Mouse (Mus musculus): ENCODE results near the gene Phactr4.

Phactr4 gene

GRCm38 (mm10) chr4:132329115-132329834 is 93.0 kb downstream of the Phactr4 start, which contains the start of gene Trnau1ap:
Gene Trnau1ap (minus strand): TSS chr4:132329538.
- peak; percentile 94 to 96 for DNase-seq

GRCm38 (mm10) chr4:132328391-132328982 is 93.8 kb downstream of the Phactr4 start:
- no peak for DNase-seq

- no peak for DNase-seq
These were observed 95.8 kb downstream of the Phactr4 start for GRCm38 (mm10) chr4:132326481-132326880.

- DNase-seq = peak in 1 of 2 experiments; percentile 45
These were observed 106.6 kb downstream of the Phactr4 start for GRCm38 (mm10) chr4:132315711-132316110.

- DNase-seq = no peak
These were observed 109.7 kb downstream of the Phactr4 start for GRCm38 (mm10) chr4:132312627-132313026.

GRCm38 (mm10) chr4:132311801-132312200 is 110.5 kb downstream of the Phactr4 start:
- no peak for DNase-seq

GRCm38 (mm10) chr4:132311209-132311608 is 111.1 kb downstream of the Phactr4 start:
- DNase-seq = no peak

GRCm38 (mm10) chr4:132309849-132310472 is 112.3 kb downstream of the Phactr4 start:
- peak; percentile 39 to 58 for DNase-seq

- no peak for DNase-seq
These were observed 113.0 kb downstream of the Phactr4 start for GRCm38 (mm10) chr4:132309140-132309848.

- DNase-seq = peak; percentile 90 to 94
These were observed 113.7 kb downstream of the Phactr4 start for GRCm38 (mm10) chr4:132308437-132309139.

- no peak for DNase-seq
These were observed 116.3 kb downstream of the Phactr4 start for GRCm38 (mm10) chr4:132306004-132306403.

Data from kidney, postnatal 4 days (tissue).